Mouse (Mus musculus): Measurements from ENCODE around the gene P2rx3. TPM values are rescaled to one million over a fixed set of nuclear protein-coding genes. Genes with fewer than 3 reads are reported as not detected.

The P2rx3 gene
- polyA plus RNA-seq, 1 experiment from 2014 or later = 0.08 TPM

DNA sequence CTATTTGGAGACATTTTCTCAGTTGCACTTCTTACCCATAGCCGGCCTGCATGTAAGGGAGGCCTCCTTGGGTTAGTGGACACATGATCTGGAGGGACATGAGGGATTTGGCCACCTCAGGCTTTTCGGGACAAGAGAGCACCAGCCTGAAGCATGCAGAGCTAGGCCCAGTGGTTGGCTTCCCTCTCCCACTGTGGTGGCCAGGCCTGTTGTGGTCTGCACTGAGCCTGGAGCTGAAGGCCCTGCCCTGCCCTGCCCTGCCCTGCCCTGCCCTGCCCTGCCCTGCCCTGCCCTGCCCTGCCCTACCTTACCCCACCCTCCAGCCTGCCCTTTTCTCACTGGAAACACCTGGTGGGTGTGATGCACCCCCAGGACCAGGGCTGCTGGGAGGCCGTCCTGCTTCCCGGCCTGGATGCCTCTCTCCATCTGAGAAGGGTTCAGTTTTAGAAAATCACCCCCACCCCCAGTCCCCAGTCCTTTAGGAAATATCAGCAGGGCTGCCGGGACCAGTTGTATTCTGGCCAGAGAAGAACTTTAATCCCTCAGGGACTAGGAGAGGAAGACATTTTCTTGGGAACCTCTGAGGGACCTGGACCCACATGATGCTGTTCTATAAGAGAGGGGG, 16.0 kb upstream of the P2rx3 start:
- no peaks in the 10 kb centered on the region for H3K27me3 ChIP-seq (replicated peaks; ENCODE audit: insufficient read depth, low read length)
- peaks cover 18% of the 10 kb centered on the region; the same call in 1 of the 2 replicates for H3K4me1 ChIP-seq (ENCODE audit: insufficient read depth, low read depth, low read length)
- H3K9me3 ChIP-seq (ENCODE audit: low read length) = no peaks in the 10 kb centered on the region
- no peak for TF ChIP-seq CTCF (IDR thresholded peaks at IDR 0.05)
- TF ChIP-seq EP300 (IDR thresholded peaks at IDR 0.05) = no peak
- H3K9ac ChIP-seq (replicated peaks; ENCODE audit: low read depth) = 0 out of 2 replicates have a peak overlapping the region, but pooled peaks have one; percentile 23
- no peak overlapping the region for H3K27ac ChIP-seq (ENCODE audit: low read length)
- 81% methylated on average over 5 of the region's 5 CpGs for WGBS
- H3K36me3 ChIP-seq (ENCODE audit: insufficient read depth, low read length) = peaks cover 38% of the 10 kb centered on the region
- no peak overlapping the region for H3K4me2 ChIP-seq (replicated peaks; ENCODE audit: low read depth, low read length)
- no peak for ATAC-seq
- no peak for DNase-seq (ENCODE audit: low spot score)
- H3K4me3 ChIP-seq (ENCODE audit: low read depth, low read length) = no peak overlapping the region

DNA sequence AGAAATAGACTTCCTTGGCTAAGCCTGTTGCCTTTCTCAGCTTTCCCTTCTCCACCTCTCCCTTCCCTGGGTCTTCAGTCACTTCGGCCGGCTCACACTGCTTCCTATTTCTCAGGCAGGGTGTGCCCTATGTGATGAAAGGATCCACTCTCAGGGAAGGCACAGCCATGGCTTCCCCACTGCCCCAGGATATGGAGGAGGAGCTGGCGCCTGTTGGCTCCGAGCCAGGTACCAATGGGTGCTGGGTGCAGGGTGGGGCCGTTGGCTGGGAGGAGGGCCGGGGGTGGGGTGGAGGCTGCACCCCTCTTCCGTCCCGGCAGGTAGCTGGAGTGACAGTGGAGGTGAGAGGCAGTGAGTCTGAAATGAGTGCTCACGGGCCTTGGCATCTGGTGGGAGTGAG, 13.5 kb upstream of the P2rx3 start:
- TF ChIP-seq CTCF (IDR thresholded peaks at IDR 0.05) (no peak), EP300 (IDR thresholded peaks at IDR 0.05) (no peak)
- peaks cover 26% of the 10 kb centered on the region for H3K36me3 ChIP-seq (ENCODE audit: insufficient read depth, low read length)
- peak overlapping the region; percentile 41 for H3K4me3 ChIP-seq (ENCODE audit: low read depth, low read length)
- H3K9me3 ChIP-seq (ENCODE audit: low read length) = no peaks in the 10 kb centered on the region
- peak overlapping the region; percentile 81 for H3K4me2 ChIP-seq (replicated peaks; ENCODE audit: low read depth, low read length)
- DNase-seq (ENCODE audit: low spot score) (peak; percentile 81), ATAC-seq (peak; percentile 6; the same call in 1 of the 2 replicates)
- peaks cover 26% of the 10 kb centered on the region; the same call in 1 of the 2 replicates for H3K4me1 ChIP-seq (ENCODE audit: insufficient read depth, low read depth, low read length)
- no peaks in the 10 kb centered on the region for H3K27me3 ChIP-seq (replicated peaks; ENCODE audit: insufficient read depth, low read length)
- peak overlapping the region; percentile 59 for H3K9ac ChIP-seq (replicated peaks; ENCODE audit: low read depth)
- 29% methylated on average over 9 of the region's 9 CpGs for WGBS
- H3K27ac ChIP-seq (ENCODE audit: low read length) = peak overlapping the region; percentile 96

DNA sequence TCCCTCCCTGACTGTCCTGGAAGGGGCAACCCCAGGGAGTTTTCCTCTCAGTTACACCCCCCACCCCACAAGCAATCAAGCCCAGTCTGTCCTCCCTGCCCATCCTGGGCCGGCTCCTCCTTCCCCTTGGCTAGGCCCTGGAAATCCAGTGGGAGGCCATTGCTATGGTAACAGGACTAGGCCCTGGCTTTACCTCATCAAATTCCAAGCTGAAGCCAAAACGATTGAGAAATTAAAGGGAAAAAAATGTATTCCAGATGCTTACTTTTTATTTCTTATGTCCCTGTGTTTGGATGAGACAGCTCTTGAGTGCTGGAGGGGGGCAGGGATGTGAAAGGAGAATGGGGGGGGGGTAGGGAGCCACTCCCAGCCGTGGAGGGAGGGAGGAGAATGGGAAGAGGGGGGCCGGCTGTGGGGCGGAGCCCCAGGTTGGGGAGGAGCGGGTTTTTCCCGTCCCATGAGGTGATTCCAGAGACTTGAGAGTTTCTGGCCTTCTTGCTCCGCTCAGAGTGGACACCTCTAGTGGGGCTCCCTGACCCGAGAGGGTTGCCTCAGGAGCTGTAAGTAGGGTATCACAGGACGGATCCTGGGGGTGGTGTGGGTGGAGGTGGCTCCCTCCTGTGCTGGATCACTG, 12.9 kb upstream of the P2rx3 start:
- Histone ChIP-seq H3K9ac (replicated peaks; ENCODE audit: low read depth) (peak overlapping the region; percentile 59), H3K36me3 (ENCODE audit: insufficient read depth, low read length) (peaks cover 20% of the 10 kb centered on the region), H3K4me3 (ENCODE audit: low read depth, low read length) (peak overlapping the region; percentile 41), H3K4me2 (replicated peaks; ENCODE audit: low read depth, low read length) (peak overlapping the region; percentile 81), H3K27me3 (replicated peaks; ENCODE audit: insufficient read depth, low read length) (no peaks in the 10 kb centered on the region), H3K9me3 (ENCODE audit: low read length) (no peaks in the 10 kb centered on the region), H3K4me1 (ENCODE audit: insufficient read depth, low read depth, low read length) (peaks cover 26% of the 10 kb centered on the region; the same call in 1 of the 2 replicates), H3K27ac (ENCODE audit: low read length) (peak overlapping the region; percentile 96)
- TF ChIP-seq CTCF (IDR thresholded peaks at IDR 0.05) (0 out of 2 replicates have a peak, but pooled peaks have one; percentile 2), EP300 (IDR thresholded peaks at IDR 0.05) (peak; percentile 84)
- ATAC-seq (peak; percentile 44), DNase-seq (ENCODE audit: low spot score) (peak; percentile 97)
- WGBS = 7% methylated on average over 7 of the region's 10 CpGs

DNA sequence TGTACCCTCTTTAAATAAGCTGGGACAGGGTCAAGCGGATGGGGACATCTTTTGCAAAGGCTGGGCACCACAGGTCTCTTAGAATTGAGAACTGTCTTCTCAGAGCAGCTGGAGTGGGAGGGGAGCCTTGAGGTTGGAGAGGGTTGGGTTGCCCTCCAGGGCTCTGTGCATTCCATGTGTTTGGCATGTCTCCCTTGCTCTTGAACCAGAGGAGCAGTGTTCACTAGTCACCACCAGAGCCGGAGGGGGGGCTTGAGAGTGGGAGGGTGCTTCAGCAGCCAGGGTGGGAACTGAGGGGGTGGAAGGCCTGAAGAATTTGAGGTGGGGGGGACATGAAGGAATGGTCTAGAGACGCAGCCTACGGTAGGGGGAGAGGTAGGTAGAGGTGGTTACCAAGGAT, 12.0 kb upstream of the P2rx3 start:
- Histone ChIP-seq H3K9me3 (ENCODE audit: low read length) (no peaks in the 10 kb centered on the region), H3K36me3 (ENCODE audit: insufficient read depth, low read length) (peaks cover 17% of the 10 kb centered on the region; the same call in 1 of the 2 replicates), H3K27me3 (replicated peaks; ENCODE audit: insufficient read depth, low read length) (no peaks in the 10 kb centered on the region), H3K4me1 (ENCODE audit: insufficient read depth, low read depth, low read length) (peaks cover 26% of the 10 kb centered on the region; the same call in 1 of the 2 replicates), H3K4me2 (replicated peaks; ENCODE audit: low read depth, low read length) (peak overlapping the region; percentile 81), H3K9ac (replicated peaks; ENCODE audit: low read depth) (peak overlapping the region; percentile 72; the same call in 1 of the 2 replicates), H3K27ac (ENCODE audit: low read length) (peak overlapping the region; percentile 96), H3K4me3 (ENCODE audit: low read depth, low read length) (peak overlapping the region; percentile 74)
- ATAC-seq (no peak), DNase-seq (ENCODE audit: low spot score) (peak; percentile 71)
- WGBS = 55% methylated on average over 4 of the region's 4 CpGs
- no peak for TF ChIP-seq EP300 (IDR thresholded peaks at IDR 0.05)
- TF ChIP-seq CTCF (IDR thresholded peaks at IDR 0.05) = no peak

DNA sequence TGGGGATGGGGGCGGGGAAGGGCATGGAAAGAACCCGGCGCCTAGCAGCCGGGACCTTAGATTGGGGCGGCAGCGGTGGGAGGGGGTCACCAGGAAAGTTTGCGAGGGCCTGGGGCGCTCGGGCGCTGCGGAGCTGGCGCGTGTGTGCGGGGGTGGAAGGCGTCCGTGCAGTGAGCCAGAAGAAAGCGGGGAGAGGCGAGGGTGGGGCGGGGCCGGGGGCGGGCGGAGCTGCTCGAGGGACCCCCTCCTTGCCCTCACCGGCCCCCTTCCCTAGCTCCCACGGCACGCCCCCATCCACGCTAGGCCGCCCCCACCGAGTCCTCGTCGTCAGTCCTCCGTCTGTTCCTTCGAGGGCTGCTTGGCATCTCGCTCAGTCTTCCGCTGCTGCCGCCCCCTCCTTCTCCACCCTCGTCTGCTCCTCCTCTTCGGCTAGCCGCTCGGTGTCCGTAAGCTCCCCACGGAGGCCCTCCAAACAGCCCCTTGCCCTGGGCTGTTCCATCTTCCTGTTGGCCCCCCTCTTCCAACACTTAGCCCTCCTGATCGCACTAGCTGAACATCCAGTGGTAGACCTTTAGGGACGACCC, 11.0 kb upstream of the P2rx3 start:
- peaks cover 17% of the 10 kb centered on the region; the same call in 1 of the 2 replicates for H3K36me3 ChIP-seq (ENCODE audit: insufficient read depth, low read length)
- DNase-seq (ENCODE audit: low spot score) = peak; percentile 92

DNA sequence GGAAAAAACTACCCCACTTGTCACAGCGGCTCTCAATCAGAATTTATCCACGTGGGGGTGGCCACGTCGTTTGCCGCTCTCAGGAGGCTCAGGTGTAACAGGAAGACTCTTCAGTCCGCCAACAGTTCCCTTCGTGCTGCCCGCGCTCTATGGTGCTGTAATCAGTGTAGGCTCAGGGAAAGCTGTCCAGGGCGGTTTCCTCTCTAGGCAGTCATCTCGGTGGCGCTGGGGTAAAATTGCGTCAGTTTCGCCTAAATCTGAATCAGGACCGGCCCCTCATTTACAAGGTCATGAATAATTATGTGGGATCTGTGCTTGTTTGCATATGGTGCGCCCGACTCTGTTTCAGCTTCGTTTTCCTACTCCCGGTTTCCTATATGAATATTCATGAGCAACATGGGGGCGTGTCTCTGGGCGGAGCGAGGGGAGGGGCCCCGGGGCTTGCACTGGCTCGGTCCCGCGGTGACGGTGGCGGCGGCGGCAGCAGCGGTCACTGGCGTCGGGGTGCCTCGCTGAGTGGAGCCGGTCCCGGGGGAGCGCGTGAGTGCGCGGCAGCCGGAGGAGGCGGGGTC, 10.4 kb upstream of the P2rx3 start, which contains the start of gene Tnks1bp1:
Tnks1bp1 (plus strand) TSS at position 427 of the 572 bp plus-strand sequence.
- Histone ChIP-seq H3K4me3 (ENCODE audit: low read depth, low read length) (peak within 1 kb of the TSS; percentile 74), H3K9me3 (ENCODE audit: low read length) (no peaks in the 10 kb centered on the region), H3K4me1 (ENCODE audit: insufficient read depth, low read depth, low read length) (peaks cover 26% of the 10 kb centered on the region; the same call in 1 of the 2 replicates), H3K9ac (replicated peaks; ENCODE audit: low read depth) (peak within 1 kb of the TSS; percentile 72), H3K27ac (ENCODE audit: low read length) (peak within 1 kb of the TSS; percentile 96), H3K36me3 (ENCODE audit: insufficient read depth, low read length) (peaks cover 22% of the 10 kb centered on the region), H3K27me3 (replicated peaks; ENCODE audit: insufficient read depth, low read length) (no peaks in the 10 kb centered on the region), H3K4me2 (replicated peaks; ENCODE audit: low read depth, low read length) (peak within 1 kb of the TSS; percentile 81)
- TF ChIP-seq EP300 (IDR thresholded peaks at IDR 0.05) (peak; percentile 58), CTCF (IDR thresholded peaks at IDR 0.05) (no peak)
- DNase-seq (ENCODE audit: low spot score) (peak; percentile 99), ATAC-seq (peak; percentile 85)
- WGBS = 1% methylated on average over 41 of the region's 42 CpGs

More for the DNA sequence above, 11.0 kb upstream of the P2rx3 start:
- TF ChIP-seq CTCF (IDR thresholded peaks at IDR 0.05) = no peak
- TF ChIP-seq EP300 (IDR thresholded peaks at IDR 0.05) = no peak
- Histone ChIP-seq H3K4me1 (ENCODE audit: insufficient read depth, low read depth, low read length) (peaks cover 26% of the 10 kb centered on the region; the same call in 1 of the 2 replicates), H3K27me3 (replicated peaks; ENCODE audit: insufficient read depth, low read length) (no peaks in the 10 kb centered on the region), H3K4me3 (ENCODE audit: low read depth, low read length) (peak overlapping the region; percentile 74), H3K9me3 (ENCODE audit: low read length) (no peaks in the 10 kb centered on the region), H3K27ac (ENCODE audit: low read length) (peak overlapping the region; percentile 96), H3K9ac (replicated peaks; ENCODE audit: low read depth) (peak overlapping the region; percentile 72), H3K4me2 (replicated peaks; ENCODE audit: low read depth, low read length) (peak overlapping the region; percentile 81)
- ATAC-seq = peak; percentile 57
- 3% methylated on average over 16 of the region's 44 CpGs for WGBS
